Mouse (Mus musculus) left cerebral cortex, postnatal 10 days (tissue): ENCODE results near the gene Gm49384. TPM values are rescaled to one million over a fixed set of nuclear protein-coding genes. Genes with fewer than 3 reads are reported as not detected.

Experiments
- DNase-seq, 2 experiments: peaks; one replicate each; pipeline ENCODE4 v3.0.0; 2021 to 2022; ENCODE audit warnings: low spot score in 2 of 2, mixed read lengths in 1 of 2; ENCODE audit errors: extremely low spot score in 1 of 2
- intact Hi-C: fragments of 180-260 bp; cut with DNase I; formaldehyde crosslinking; loops from one replicate; pipeline ENCODE4 v1.15.1; 2025
- total RNA-seq, 2 experiments: library from RNA; stranded (reverse); gene quantifications; 2 replicates each; pipeline ENCODE4 v1.2.3; 2021

Gm49384 gene
- total RNA-seq, 2 experiments from 2014 or later, result 3.0 to 4.9 TPM

GRCm38 (mm10) chr12:69210056-69210979, 6.3 kb upstream of the Gm49384 start:
- no peak for DNase-seq
- intact Hi-C loops, result loop anchor here (5.0 kb wide), 1 partner anchor 87 kb away; the partner anchor contains the start of gene Klhdc2

- intact Hi-C loops, result no loop called here
- no peak for DNase-seq
Observed at GRCm38 (mm10) chr12:69208520-69208919, 4.5 kb upstream of the Gm49384 start.

- intact Hi-C loops, result no loop called here
- no peak for DNase-seq
Observed at GRCm38 (mm10) chr12:69207926-69208325, 3.9 kb upstream of the Gm49384 start.

- DNase-seq, result no peak
- intact Hi-C loops, result no loop called here
Observed at GRCm38 (mm10) chr12:69207396-69207795, 3.3 kb upstream of the Gm49384 start.

- no peak for DNase-seq
Observed at GRCm38 (mm10) chr12:69198985-69199384, 5.1 kb downstream of the Gm49384 start.

GRCm38 (mm10) chr12:69198164-69198535, 5.9 kb downstream of the Gm49384 start, which contains the start of gene Dnaaf2:
Dnaaf2 (minus strand) TSS chr12:69198429.
- intact Hi-C loops, result loop anchor here (5.0 to 10.0 kb wide), 2 partner anchors 99 to 387 kb away; partner anchors contain the start of genes Klhdc2 and Vcpkmt

More at GRCm38 (mm10) chr12:69198985-69199384, 5.1 kb downstream of the Gm49384 start:
- intact Hi-C loops, result loop anchor here (5.0 to 10.0 kb wide), 2 partner anchors 98 to 386 kb away; partner anchors contain the start of genes Klhdc2 and Vcpkmt

GRCm38 (mm10) chr12:69197378-69198163, 6.5 kb downstream of the Gm49384 start:
- peak in 1 of 2 experiments; percentile 79 for DNase-seq
- intact Hi-C loops, result loop anchor here (5.0 to 10.0 kb wide), 2 partner anchors 100 to 387 kb away; partner anchors contain the start of genes Klhdc2 and Vcpkmt

More at GRCm38 (mm10) chr12:69198164-69198535, 5.9 kb downstream of the Gm49384 start, which contains the start of gene Dnaaf2:
- peak; percentile 59 to 83 for DNase-seq

- intact Hi-C loops, result loop anchor here (5.0 to 10.0 kb wide), 2 partner anchors 101 to 388 kb away; partner anchors contain the start of genes Klhdc2 and Vcpkmt
- DNase-seq, result peak; percentile 59 to 83
Observed at GRCm38 (mm10) chr12:69196444-69197377, 7.4 kb downstream of the Gm49384 start, which contains the start of gene Gm49383. Gm49383 (minus strand) TSS chr12:69197104.

- intact Hi-C loops, result loop anchor here (10.0 kb wide), 1 partner anchor 392 kb away; the partner anchor contains the start of gene Vcpkmt
- no peak for DNase-seq
Observed at GRCm38 (mm10) chr12:69192637-69193036, 11.4 kb downstream of the Gm49384 start.

GRCm38 (mm10) chr12:69191396-69191795, 12.7 kb downstream of the Gm49384 start:
- intact Hi-C loops, result loop anchor here (10.0 kb wide), 1 partner anchor 393 kb away; the partner anchor contains the start of gene Vcpkmt
- DNase-seq, result no peak

- intact Hi-C loops, result loop anchor here (10.0 kb wide), 1 partner anchor 394 kb away; the partner anchor contains the start of gene Vcpkmt
- no peak for DNase-seq
Observed at GRCm38 (mm10) chr12:69190522-69190921, 13.5 kb downstream of the Gm49384 start.

GRCm38 (mm10) chr12:69190074-69190473, 14.0 kb downstream of the Gm49384 start:
- DNase-seq, result no peak
- intact Hi-C loops, result loop anchor here (10.0 kb wide), 1 partner anchor 395 kb away; the partner anchor contains the start of gene Vcpkmt

- no peak for DNase-seq
- intact Hi-C loops, result no loop called here
Observed at GRCm38 (mm10) chr12:69186811-69187471, 17.1 kb downstream of the Gm49384 start.

GRCm38 (mm10) chr12:69185371-69185770, 18.7 kb downstream of the Gm49384 start:
- intact Hi-C loops, result no loop called here
- no peak for DNase-seq

GRCm38 (mm10) chr12:69184342-69185295, 19.4 kb downstream of the Gm49384 start:
- intact Hi-C loops, result no loop called here
- peak; percentile 25 to 81 for DNase-seq
